In the genomic region with DNA sequence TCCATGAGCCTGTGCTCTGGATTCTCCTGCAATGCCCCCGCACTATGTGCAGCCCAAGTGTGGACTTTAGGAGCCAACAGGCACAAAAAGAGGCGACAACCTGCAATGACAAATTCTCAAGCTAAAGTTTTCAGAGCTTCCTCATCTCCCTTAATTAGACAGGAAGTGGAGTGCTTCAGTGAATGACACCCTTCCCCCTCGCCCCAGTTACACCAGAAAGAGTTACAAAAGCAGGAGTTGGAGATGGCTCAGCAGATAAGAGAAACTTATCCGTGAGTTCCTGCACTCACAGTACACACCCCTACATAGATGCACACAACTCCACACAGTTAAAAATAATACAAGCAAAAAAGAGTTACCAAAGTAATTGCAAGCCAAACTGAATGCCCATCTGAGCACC, we compare ENCODE assay signal across 14 mouse cellular contexts.
"Had no signal": no experiment of that assay in that cellular context is flagged by ENCODE, and none has a peak within 500 bp of the region (broad histone marks: within the 10 kb centered on the region; RNA-seq: fewer than 3 reads in every experiment).

No protein-coding gene starts in this region.

- H3K9ac ChIP-seq: intestine, embryonic 15.5 days; liver, embryonic 12.5 days; lung, embryonic 14.5 days; neural tube, embryonic 15.5 days had no signal

- H3K36me3 ChIP-seq: intestine, embryonic 15.5 days; limb, embryonic 10.5 days; liver, embryonic 12.5 days; neural tube, embryonic 15.5 days had no signal

- H3K4me2 ChIP-seq: intestine, embryonic 15.5 days; liver, embryonic 12.5 days; lung, embryonic 14.5 days; neural tube, embryonic 15.5 days had no signal

- ATAC-seq: intestine, embryonic 15.5 days; liver, embryonic 12.5 days had no signal

- H3K27ac ChIP-seq: intestine, embryonic 15.5 days; layer of hippocampus, adult 2 months; limb, embryonic 10.5 days; liver, embryonic 12.5 days; macrophage; neural tube, embryonic 15.5 days; stomach, postnatal 0 days had no signal

- H3K4me3 ChIP-seq: intestine, embryonic 15.5 days; layer of hippocampus, adult 2 months; limb, embryonic 10.5 days; liver, embryonic 12.5 days; myocyte; neural tube, embryonic 15.5 days had no signal

- H3K9me3 ChIP-seq: intestine, embryonic 15.5 days; liver, embryonic 12.5 days; neural tube, embryonic 15.5 days had no signal

- H3K4me1 ChIP-seq: intestine, embryonic 15.5 days; limb, embryonic 10.5 days; liver, embryonic 12.5 days had no signal

- DNase-seq: kidney, adult 18-20 months; kidney, postnatal 10 days; kidney, postnatal 4 days; lung, embryonic 14.5 days; lung, postnatal 14 days; midbrain, embryonic 14.5 days had no signal

- H3K27me3 ChIP-seq: intestine, embryonic 15.5 days; liver, embryonic 12.5 days; neural tube, embryonic 15.5 days had no signal
